12 mouse cellular contexts compared by ENCODE assay signal in genomic region chr2:166661971-166662370, GRCm38 (mm10). TPM values are rescaled to one million over a fixed set of nuclear protein-coding genes. Genes with fewer than 3 reads are reported as not detected.
DNase-seq lines count a peak whose midpoint lies in the region; ATAC-seq lines count a peak whose summit lies in the region.
"Had no signal": no experiment of that assay in that cellular context is flagged by ENCODE, and none has a peak within 500 bp of the region (broad histone marks: within the 10 kb centered on the region; RNA-seq: fewer than 3 reads in every experiment).

No protein-coding gene starts in this region.

- no peak for ATAC-seq in midbrain, embryonic 13.5 days
- peak; percentile 40; the same call in 1 of the 2 replicates for ATAC-seq in hindbrain, embryonic 16.5 days
- no peak for ATAC-seq in neural tube, embryonic 15.5 days (ENCODE audit: low FRiP score)
- no peak for ATAC-seq in heart, embryonic 12.5 days (ENCODE audit: insufficient number of reproducible peaks, low FRiP score)
- ATAC-seq: Patski had no signal

- DNase-seq in midbrain, embryonic 10.5 days (ENCODE audit: low spot score): no peak
- no peak for DNase-seq in embryonic facial prominence, embryonic 10.5 days (ENCODE audit: low spot score)
- DNase-seq in embryo, embryonic 11 days: no peak
- no peak for DNase-seq in heart, postnatal 36 days
- DNase-seq: adrenal gland, postnatal 10 days; heart, adult 11 months; kidney, postnatal 14 days had no signal

- H3K36me3 ChIP-seq in midbrain, embryonic 10.5 days: no peaks in the 10 kb centered on the region
- no peaks in the 10 kb centered on the region for H3K36me3 ChIP-seq in midbrain, embryonic 13.5 days
- H3K36me3 ChIP-seq in embryonic facial prominence, embryonic 10.5 days (replicated peaks): no peaks in the 10 kb centered on the region
- no peaks in the 10 kb centered on the region for H3K36me3 ChIP-seq in hindbrain, embryonic 16.5 days (ENCODE audit: control insufficient read depth, insufficient read depth, low read length)
- no peaks in the 10 kb centered on the region for H3K36me3 ChIP-seq in neural tube, embryonic 15.5 days
- H3K36me3 ChIP-seq in heart, embryonic 12.5 days: no peaks in the 10 kb centered on the region

- H3K27me3 ChIP-seq in midbrain, embryonic 10.5 days (ENCODE audit: low read depth, poor library complexity, severe bottlenecking): no peaks in the 10 kb centered on the region
- H3K27me3 ChIP-seq in midbrain, embryonic 13.5 days: no peaks in the 10 kb centered on the region
- no peaks in the 10 kb centered on the region for H3K27me3 ChIP-seq in embryonic facial prominence, embryonic 10.5 days (replicated peaks; ENCODE audit: low read depth, poor library complexity, severe bottlenecking)
- H3K27me3 ChIP-seq in hindbrain, embryonic 16.5 days (replicated peaks; ENCODE audit: control insufficient read depth, insufficient read depth, low read length): no peaks in the 10 kb centered on the region
- no peaks in the 10 kb centered on the region for H3K27me3 ChIP-seq in neural tube, embryonic 15.5 days (replicated peaks)
- H3K27me3 ChIP-seq in heart, embryonic 12.5 days (replicated peaks): no peaks in the 10 kb centered on the region
- H3K27me3 ChIP-seq: Patski had no signal

- no peak overlapping the region for H3K4me2 ChIP-seq in midbrain, embryonic 13.5 days (replicated peaks)
- no peak overlapping the region for H3K4me2 ChIP-seq in hindbrain, embryonic 16.5 days (ENCODE audit: low read length)
- no peak overlapping the region for H3K4me2 ChIP-seq in neural tube, embryonic 15.5 days
- H3K4me2 ChIP-seq in heart, embryonic 12.5 days: no peak overlapping the region

- no peak overlapping the region for H3K9ac ChIP-seq in midbrain, embryonic 13.5 days (replicated peaks)
- no peak overlapping the region for H3K9ac ChIP-seq in hindbrain, embryonic 16.5 days (ENCODE audit: low read depth, low read length)
- no peak overlapping the region for H3K9ac ChIP-seq in neural tube, embryonic 15.5 days (replicated peaks)
- H3K9ac ChIP-seq in heart, embryonic 12.5 days: no peak overlapping the region

- H3K9me3 ChIP-seq in midbrain, embryonic 10.5 days (replicated peaks): no peaks in the 10 kb centered on the region
- H3K9me3 ChIP-seq in midbrain, embryonic 13.5 days: no peaks in the 10 kb centered on the region
- no peaks in the 10 kb centered on the region for H3K9me3 ChIP-seq in embryonic facial prominence, embryonic 10.5 days
- H3K9me3 ChIP-seq in hindbrain, embryonic 16.5 days (ENCODE audit: control insufficient read depth, low read length): no peaks in the 10 kb centered on the region
- H3K9me3 ChIP-seq in neural tube, embryonic 15.5 days (replicated peaks): no peaks in the 10 kb centered on the region
- H3K9me3 ChIP-seq in heart, embryonic 12.5 days (replicated peaks): no peaks in the 10 kb centered on the region

- intact Hi-C loops in heart, postnatal 36 days (cut with DNase I): no loop called here

- H3K4me3 ChIP-seq in midbrain, embryonic 10.5 days: no peak overlapping the region
- H3K4me3 ChIP-seq in midbrain, embryonic 13.5 days (replicated peaks): no peak overlapping the region
- H3K4me3 ChIP-seq in embryonic facial prominence, embryonic 10.5 days: no peak overlapping the region
- no peak overlapping the region for H3K4me3 ChIP-seq in hindbrain, embryonic 16.5 days (ENCODE audit: low read length)
- no peak overlapping the region for H3K4me3 ChIP-seq in neural tube, embryonic 15.5 days (replicated peaks)
- H3K4me3 ChIP-seq in heart, embryonic 12.5 days: no peak overlapping the region

- WGBS in midbrain, embryonic 10.5 days: 77% methylated on average over 3 of the region's 3 CpGs
- 76% methylated on average over 3 of the region's 3 CpGs for whole genome bisulfite sequencing in midbrain, embryonic 13.5 days
- WGBS in embryonic facial prominence, embryonic 10.5 days: 76% methylated on average over 3 of the region's 3 CpGs
- WGBS in hindbrain, embryonic 16.5 days: 47% methylated on average over 3 of the region's 3 CpGs
- WGBS in neural tube, embryonic 15.5 days: 67% methylated on average over 3 of the region's 3 CpGs
- 49% methylated on average over 3 of the region's 3 CpGs for WGBS in heart, embryonic 12.5 days

- H3K27ac ChIP-seq in midbrain, embryonic 10.5 days (replicated peaks): peak overlapping the region; percentile 89
- no peak overlapping the region for H3K27ac ChIP-seq in midbrain, embryonic 13.5 days
- H3K27ac ChIP-seq in embryonic facial prominence, embryonic 10.5 days (replicated peaks): peak overlapping the region; percentile 80
- H3K27ac ChIP-seq in hindbrain, embryonic 16.5 days (ENCODE audit: low read depth, low read length): peak overlapping the region; percentile 42; the same call in 1 of the 2 replicates
- peak overlapping the region; percentile 68 for H3K27ac ChIP-seq in neural tube, embryonic 15.5 days (replicated peaks)
- no peak overlapping the region for H3K27ac ChIP-seq in heart, embryonic 12.5 days (ENCODE audit: poor library complexity, severe bottlenecking)

- H3K4me1 ChIP-seq in midbrain, embryonic 10.5 days: peaks cover 86% of the 10 kb centered on the region
- peaks cover 54% of the 10 kb centered on the region for H3K4me1 ChIP-seq in midbrain, embryonic 13.5 days (replicated peaks)
- peaks cover 76% of the 10 kb centered on the region for H3K4me1 ChIP-seq in embryonic facial prominence, embryonic 10.5 days
- H3K4me1 ChIP-seq in hindbrain, embryonic 16.5 days (ENCODE audit: control insufficient read depth, insufficient read depth, low read depth, low read length): peaks cover 32% of the 10 kb centered on the region
- H3K4me1 ChIP-seq in neural tube, embryonic 15.5 days: peaks cover 53% of the 10 kb centered on the region
- H3K4me1 ChIP-seq in heart, embryonic 12.5 days (replicated peaks): peaks cover 52% of the 10 kb centered on the region

RNA-seq across cellular contexts. Expression of gene Prex1, which starts 51.7 kb away (rescaled TPM):
- 32.3 and 33.7 TPM in 2 replicates for polyA plus RNA-seq in midbrain, embryonic 10.5 days (2016; fragmentation: Nextera tagmentation; extraction: Ambion mirVana)
- polyA plus RNA-seq in midbrain, embryonic 13.5 days (2015; fragmentation: Nextera tagmentation; extraction: Ambion mirVana): 17.7 and 21.1 TPM in 2 replicates
- 32.6 and 35.2 TPM in 2 replicates for polyA plus RNA-seq in embryonic facial prominence, embryonic 10.5 days (2016; fragmentation: Nextera tagmentation; extraction: Ambion mirVana)
- 27.3 and 32.5 TPM in 2 replicates for polyA plus RNA-seq in hindbrain, embryonic 16.5 days (2015; fragmentation: Nextera tagmentation; extraction: Ambion mirVana)
- 22.0 and 24.9 TPM in 2 replicates for polyA plus RNA-seq in neural tube, embryonic 15.5 days (2015; fragmentation: Nextera tagmentation; extraction: Ambion mirVana)
- polyA plus RNA-seq in heart, embryonic 12.5 days (2016; fragmentation: Nextera tagmentation; extraction: Ambion mirVana): 12.0 and 13.6 TPM in 2 replicates
- total RNA-seq in heart, postnatal 36 days (2021): 1 to 10 TPM; 5.7 to 6.1 TPM

Comparison
In these comparisons a context has a peak if more than half of its experiments do, and no peak if none do; other contexts are left out.
1. H3K27ac ChIP-seq: peak in midbrain, embryonic 10.5 days (single experiment), embryonic facial prominence, embryonic 10.5 days (single experiment), hindbrain, embryonic 16.5 days (single experiment) and neural tube, embryonic 15.5 days (single experiment); none in midbrain, embryonic 13.5 days (single experiment) and heart, embryonic 12.5 days (single experiment).